Mouse (Mus musculus) frontal cortex, adult 2 months (tissue): ENCODE results near the gene 4930404N11Rik. TPM values are rescaled to one million over a fixed set of nuclear protein-coding genes. Genes with fewer than 3 reads are reported as not detected.

Source experiments
- DNase-seq, 2 experiments: peaks; one replicate each; pipeline ENCODE4 v3.0.0; 2022; ENCODE audit warnings: low spot score in 1 of 2; ENCODE audit errors: extremely low spot score in 1 of 2
- polyA plus RNA-seq: library from polyadenylated mRNA; depleted of rRNA; stranded (reverse); fragments of >200 nt; gene quantifications from 2 replicates; pipeline ENCODE4 v1.2.3, GENCODE M21; 2012

Gene 4930404N11Rik
- polyA plus RNA-seq, 1 experiment, result 0.68 TPM

GRCm38 (mm10) chr10:81334324-81334723 lies 31.3 kb downstream of the 4930404N11Rik start:
- DNase-seq, result no peak

GRCm38 (mm10) chr10:81332277-81332676 lies 33.3 kb downstream of the 4930404N11Rik start:
- no peak for DNase-seq

- DNase-seq, result no peak
These were observed 35.6 kb downstream of the 4930404N11Rik start for GRCm38 (mm10) chr10:81330007-81330406.

- no peak for DNase-seq
These were observed 36.2 kb downstream of the 4930404N11Rik start for GRCm38 (mm10) chr10:81329194-81329975.

GRCm38 (mm10) chr10:81328386-81328785 lies 37.2 kb downstream of the 4930404N11Rik start, which contains the start of gene Tbxa2r:
Tbxa2r (plus strand) TSS chr10:81328731.
- DNase-seq, result no peak

- no peak for DNase-seq
These were observed 37.7 kb downstream of the 4930404N11Rik start for GRCm38 (mm10) chr10:81327959-81328358.

GRCm38 (mm10) chr10:81326858-81327257 lies 38.8 kb downstream of the 4930404N11Rik start:
- no peak for DNase-seq

GRCm38 (mm10) chr10:81325781-81326180 lies 39.8 kb downstream of the 4930404N11Rik start:
- no peak for DNase-seq

GRCm38 (mm10) chr10:81325176-81325575 lies 40.4 kb downstream of the 4930404N11Rik start:
- no peak for DNase-seq

GRCm38 (mm10) chr10:81323791-81324530 lies 41.7 kb downstream of the 4930404N11Rik start:
- DNase-seq, result no peak

GRCm38 (mm10) chr10:81323141-81323775 lies 42.4 kb downstream of the 4930404N11Rik start:
- DNase-seq, result no peak

- no peak for DNase-seq
These were observed 43.2 kb downstream of the 4930404N11Rik start for GRCm38 (mm10) chr10:81322444-81322843.

GRCm38 (mm10) chr10:81321436-81321835 lies 44.2 kb downstream of the 4930404N11Rik start:
- no peak for DNase-seq

GRCm38 (mm10) chr10:81320550-81321347 lies 44.9 kb downstream of the 4930404N11Rik start, which contains the start of gene Cactin:
Cactin (plus strand) TSS chr10:81321103.
- DNase-seq, result peak; percentile 99

- no peak for DNase-seq
These were observed 45.7 kb downstream of the 4930404N11Rik start for GRCm38 (mm10) chr10:81319741-81320549.

GRCm38 (mm10) chr10:81319330-81319699 lies 46.3 kb downstream of the 4930404N11Rik start:
- DNase-seq, result no peak

- no peak for DNase-seq
These were observed 46.9 kb downstream of the 4930404N11Rik start for GRCm38 (mm10) chr10:81318589-81319329.

GRCm38 (mm10) chr10:81317273-81317672 lies 48.3 kb downstream of the 4930404N11Rik start:
- DNase-seq, result no peak
